Mouse (Mus musculus): Measurements from ENCODE around the gene Olfr806. TPM values are rescaled to one million over a fixed set of nuclear protein-coding genes. Genes with fewer than 3 reads are reported as not detected.

Olfr806 gene
- not detected for total RNA-seq (2023)

DNA sequence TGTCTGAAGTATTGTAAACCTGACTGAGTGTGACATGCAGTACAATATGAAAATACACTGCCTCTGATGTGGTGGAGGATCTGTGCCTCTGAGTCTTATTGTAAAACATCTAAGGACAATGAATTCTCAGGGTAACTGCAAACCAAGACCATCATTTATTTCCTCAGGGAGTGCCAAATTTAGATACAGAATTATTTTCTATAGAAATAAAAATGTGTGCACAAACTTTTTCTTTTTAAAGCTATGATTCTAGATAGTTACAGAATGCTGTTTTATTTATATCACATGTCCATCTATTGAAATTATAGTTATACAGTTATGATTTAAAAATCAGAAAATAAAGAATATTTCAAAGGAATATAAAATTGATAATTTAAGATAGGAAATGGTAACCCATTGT, at the start of gene Olfr806:
TSS of gene Olfr806 (minus strand) at position 101 of the 400 bp plus-strand sequence.

GRCm38 (mm10) chr10:129774338-129774737, 32.6 kb upstream of the Olfr806 start, which contains the start of gene Olfr809:
Gene Olfr809 (plus strand): TSS chr10:129774638.

GRCm38 (mm10) chr10:129765182-129765581, 23.5 kb upstream of the Olfr806 start, which contains the start of gene Olfr808:
Gene Olfr808 (plus strand): TSS chr10:129765482.

DNA sequence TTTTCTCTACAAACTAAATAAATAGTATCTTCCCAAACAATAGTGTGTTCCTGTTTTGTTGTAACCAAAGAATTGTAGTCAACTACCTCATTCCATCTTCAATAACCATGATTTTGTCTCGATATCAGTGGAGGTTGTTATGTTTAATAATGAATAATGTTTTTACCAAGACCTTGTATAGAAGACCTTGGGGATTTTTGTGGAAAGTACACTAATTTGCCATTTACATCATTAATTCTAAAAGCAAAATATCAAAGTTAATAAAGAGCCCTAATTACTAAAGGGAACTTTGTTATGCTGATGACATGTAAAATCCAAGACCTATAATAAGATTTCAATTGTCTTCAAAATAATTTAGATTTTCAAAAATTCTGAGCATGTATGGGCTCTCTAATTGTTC, 16.0 kb upstream of the Olfr806 start, which contains the start of gene Olfr807:
TSS of gene Olfr807 (minus strand) at position 101 of the 400 bp plus-strand sequence.

DNA sequence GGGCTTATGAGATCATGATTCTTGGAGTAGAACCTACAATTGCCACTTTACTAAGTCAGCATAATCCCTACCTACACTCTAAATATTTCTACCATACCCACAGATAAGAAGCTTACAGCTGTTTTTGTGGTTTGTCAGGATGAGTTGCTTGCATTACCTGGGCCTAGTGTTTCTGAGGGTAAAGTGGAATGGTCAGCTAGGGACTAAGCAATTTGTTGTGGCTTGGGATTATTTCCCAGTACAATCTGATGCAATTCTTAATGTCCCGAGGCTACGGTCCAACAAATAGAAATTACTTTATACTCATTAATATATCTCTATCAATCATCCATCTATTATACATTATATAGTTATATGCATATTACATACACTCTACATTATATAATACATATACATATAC, 12.4 kb downstream of the Olfr806 start, which contains the start of gene Olfr805:
TSS of gene Olfr805 (minus strand) at position 101 of the 400 bp plus-strand sequence.

GRCm38 (mm10) chr10:129702910-129703309, 38.8 kb downstream of the Olfr806 start, which contains the start of gene Olfr804:
Gene Olfr804 (plus strand): TSS chr10:129703210.

DNA sequence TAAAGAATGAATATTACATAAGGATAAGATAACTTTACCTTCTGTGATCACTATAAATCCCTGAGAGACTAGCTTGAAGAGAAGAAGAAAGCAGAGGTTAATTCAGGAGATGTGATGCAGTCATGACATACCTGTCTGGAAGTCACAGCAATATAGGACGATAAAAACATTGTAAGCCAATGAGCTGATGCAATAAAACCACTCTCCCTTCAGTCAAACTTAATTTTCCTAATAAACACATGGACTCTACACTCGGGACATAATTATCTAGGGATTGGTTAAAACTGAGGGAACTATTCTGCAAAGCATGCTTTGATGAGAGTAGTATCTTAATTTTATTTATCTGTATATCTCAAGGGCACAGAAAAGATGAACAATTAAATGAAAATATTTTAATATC, 47.5 kb downstream of the Olfr806 start, which contains the start of gene Olfr803:
TSS of gene Olfr803 (minus strand) at position 101 of the 400 bp plus-strand sequence.

DNA sequence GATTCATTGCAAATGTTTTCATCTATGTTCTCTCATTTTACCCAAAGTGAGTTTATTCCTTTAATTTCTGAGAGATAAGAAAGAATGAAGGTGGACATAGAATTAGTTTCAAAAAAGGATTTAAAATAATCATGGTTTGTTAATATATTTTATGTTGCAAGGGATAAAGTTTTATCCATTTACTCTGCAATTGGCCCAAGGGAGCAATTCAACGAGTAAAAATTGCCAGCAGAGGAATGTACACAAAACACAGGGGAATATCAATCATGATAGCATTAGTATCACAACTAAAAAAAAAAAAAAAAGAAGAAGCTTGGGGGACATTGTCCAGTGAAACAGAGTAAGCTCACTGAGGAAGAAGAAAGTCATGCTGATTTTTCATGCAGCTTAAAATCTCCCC, 53.7 kb downstream of the Olfr806 start, which contains the start of gene Olfr802:
TSS of gene Olfr802 (minus strand) at position 101 of the 400 bp plus-strand sequence.

Other genes starting within 250 kb of the Olfr806 start
- gene Olfr790, start 243.4 kb downstream of the Olfr806 start, total RNA-seq (2023), result not detected
- not detected for gene Olfr791, start 220.1 kb downstream of the Olfr806 start, total RNA-seq (2023)
- not detected for gene Olfr792, start 202.8 kb downstream of the Olfr806 start, total RNA-seq (2023)
- not detected for gene Olfr794, start 174.3 kb downstream of the Olfr806 start, total RNA-seq (2023)
- gene Olfr796, start 129.4 kb downstream of the Olfr806 start, total RNA-seq (2023), result not detected
- not detected for gene Olfr798, start 114.0 kb downstream of the Olfr806 start, total RNA-seq (2023)
- not detected for gene Olfr799, start 104.4 kb downstream of the Olfr806 start, total RNA-seq (2023)
- gene Olfr800, start 84.2 kb downstream of the Olfr806 start, total RNA-seq (2023), result not detected
- not detected for gene Olfr801, start 68.1 kb downstream of the Olfr806 start, total RNA-seq (2023)
- gene Olfr802, start 53.8 kb downstream of the Olfr806 start, total RNA-seq (2023), result not detected
- gene Olfr803, start 47.6 kb downstream of the Olfr806 start, total RNA-seq (2023), result not detected
- gene Olfr804, start 38.7 kb downstream of the Olfr806 start, total RNA-seq (2023), result not detected
- gene Olfr805, start 12.5 kb downstream of the Olfr806 start, total RNA-seq (2023), result not detected
- not detected for gene Olfr807, start 15.9 kb upstream of the Olfr806 start, total RNA-seq (2023)
- not detected for gene Olfr808, start 23.6 kb upstream of the Olfr806 start, total RNA-seq (2023)
- gene Olfr809, start 32.7 kb upstream of the Olfr806 start, total RNA-seq (2023), result not detected
- not detected for gene Olfr810, start 53.0 kb upstream of the Olfr806 start, total RNA-seq (2023)
- not detected for gene Olfr811, start 62.5 kb upstream of the Olfr806 start, total RNA-seq (2023)
- not detected for gene Olfr812, start 104.2 kb upstream of the Olfr806 start, total RNA-seq (2023)
- not detected for gene Olfr813, start 113.4 kb upstream of the Olfr806 start, total RNA-seq (2023)
- not detected for gene Olfr814, start 137.9 kb upstream of the Olfr806 start, total RNA-seq (2023)
- not detected for gene Olfr815, start 163.9 kb upstream of the Olfr806 start, total RNA-seq (2023)
- not detected for gene Olfr816, start 173.7 kb upstream of the Olfr806 start, total RNA-seq (2023)
- gene Olfr818, start 207.2 kb upstream of the Olfr806 start, total RNA-seq (2023), result not detected
- not detected for gene Olfr819, start 225.3 kb upstream of the Olfr806 start, total RNA-seq (2023)
- not detected for gene Olfr247, start 234.2 kb upstream of the Olfr806 start, total RNA-seq (2023)
- gene Gm10310, start 243.1 kb upstream of the Olfr806 start, total RNA-seq (2023), result not detected

Data from T-cell, adult 66 days (primary cell).